ENCODE assay signal across 7 mouse cellular contexts in genomic region chr10:68443132-68443531, GRCm38 (mm10).
DNase-seq lines count a peak whose midpoint lies in the region; ATAC-seq lines count a peak whose summit lies in the region.

No protein-coding gene starts in this region.

- 0 out of 2 replicates have a peak overlapping the region, but pooled peaks have one; percentile 31 for H3K4me2 ChIP-seq in liver, embryonic 12.5 days
- peak overlapping the region; percentile 15; the same call in 1 of the 2 replicates for H3K4me2 ChIP-seq in embryonic facial prominence, embryonic 15.5 days (replicated peaks)

- H3K4me1 ChIP-seq in liver, embryonic 12.5 days, result peaks cover 36% of the 10 kb centered on the region
- H3K4me1 ChIP-seq in embryonic facial prominence, embryonic 15.5 days, result peaks cover 31% of the 10 kb centered on the region

- H3K9ac ChIP-seq in liver, embryonic 12.5 days, result no peak overlapping the region
- H3K9ac ChIP-seq in embryonic facial prominence, embryonic 15.5 days, result no peak overlapping the region

- no peak overlapping the region for H3K4me3 ChIP-seq in liver, embryonic 12.5 days
- H3K4me3 ChIP-seq in embryonic facial prominence, embryonic 15.5 days (replicated peaks), result no peak overlapping the region

- no peaks in the 10 kb centered on the region for H3K36me3 ChIP-seq in liver, embryonic 12.5 days
- H3K36me3 ChIP-seq in embryonic facial prominence, embryonic 15.5 days, result no peaks in the 10 kb centered on the region

- H3K27ac ChIP-seq in liver, embryonic 12.5 days, result no peak overlapping the region; the same call in 1 of the 2 replicates
- H3K27ac ChIP-seq in embryonic facial prominence, embryonic 15.5 days (replicated peaks), result peak overlapping the region; percentile 82

- no peaks in the 10 kb centered on the region for H3K9me3 ChIP-seq in liver, embryonic 12.5 days (replicated peaks)
- no peaks in the 10 kb centered on the region for H3K9me3 ChIP-seq in embryonic facial prominence, embryonic 15.5 days (replicated peaks)

- H3K27me3 ChIP-seq in liver, embryonic 12.5 days (replicated peaks), result no peaks in the 10 kb centered on the region
- H3K27me3 ChIP-seq in embryonic facial prominence, embryonic 15.5 days, result no peaks in the 10 kb centered on the region

- DNase-seq in liver, result no peak
- peak; percentile 7 for DNase-seq in ZHBTc4 (ENCODE audit: low read depth, low spot score)
- peak; percentile 52 to 70 for DNase-seq in spleen, postnatal 4 days (ENCODE audit: low spot score in 2 of 2)
- no peak for DNase-seq in layer of hippocampus, postnatal 36 days
- DNase-seq in layer of hippocampus, adult 11-12 months (ENCODE audit: low spot score), result no peak

- ATAC-seq in liver, embryonic 12.5 days, result no peak
- ATAC-seq in embryonic facial prominence, embryonic 15.5 days (ENCODE audit: insufficient number of reproducible peaks, low FRiP score, low TSS enrichment, low read depth), result no peak

- WGBS in liver, embryonic 12.5 days (ENCODE audit: insufficient replicate concordance), result 14% methylated on average over 7 of the region's 7 CpGs
- WGBS in embryonic facial prominence, embryonic 15.5 days, result 10% methylated on average over 7 of the region's 7 CpGs

Comparison
In these comparisons a context has a peak if more than half of its experiments do, and no peak if none do; other contexts are left out.
1. DNase-seq: peak in ZHBTc4 (single experiment) and spleen, postnatal 4 days (2 of 2); none in liver (single experiment), layer of hippocampus, postnatal 36 days (0 of 2) and layer of hippocampus, adult 11-12 months (single experiment).